Mouse (Mus musculus): Measurements from ENCODE around the gene Abtb2. TPM values are rescaled to one million over a fixed set of nuclear protein-coding genes. Genes with fewer than 3 reads are reported as not detected.

Abtb2 gene
- total and polyA plus RNA-seq, 3 experiments, result 0.12 to 0.13 TPM; not detected in 1

DNA sequence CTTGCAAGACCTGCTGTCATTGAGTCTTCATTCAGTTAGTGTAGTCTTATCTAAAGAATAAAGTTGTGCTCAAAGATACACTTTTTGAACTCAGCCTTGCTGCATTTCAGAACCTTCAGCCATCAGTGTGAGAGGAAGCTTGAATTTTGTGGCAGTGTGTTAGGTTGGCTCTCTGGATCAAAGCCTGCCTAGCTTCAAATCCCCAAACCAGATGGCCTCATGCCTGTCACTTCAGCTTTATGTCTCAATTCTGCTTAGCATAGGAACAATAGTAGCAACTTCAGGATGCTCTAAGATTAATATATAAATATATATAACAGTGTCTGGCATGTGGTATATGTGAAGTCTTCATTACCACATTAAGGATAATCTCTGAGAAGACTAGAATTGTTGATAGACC is 121.8 kb downstream of the Abtb2 start:
- no peak overlapping the region for H3K27ac ChIP-seq (ENCODE audit: control insufficient read depth, low read depth, low read length)
- DNase-seq (ENCODE audit: low read depth, low spot score), result no peak
- H3K4me3 ChIP-seq (ENCODE audit: control insufficient read depth in 1 of 2, insufficient read depth in 1 of 2, low read depth in 2 of 2, low read length in 2 of 2), result no peak overlapping the region
- no peak overlapping the region for H3K9ac ChIP-seq (ENCODE audit: control insufficient read depth, low read depth, low read length, poor library complexity, severe bottlenecking)
- H3K27me3 ChIP-seq (ENCODE audit: control insufficient read depth in 1 of 2, insufficient read depth in 2 of 2, low read length in 2 of 2), result no peaks in the 10 kb centered on the region
- peaks cover 17 to 18% of the 10 kb centered on the region in 2 experiments for H3K4me1 ChIP-seq (ENCODE audit: control insufficient read depth in 1 of 2, insufficient read depth in 2 of 2, low read length in 2 of 2)
- H3K9me3 ChIP-seq (replicated peaks; ENCODE audit: insufficient read depth, low read length), result no peaks in the 10 kb centered on the region
- H3K79me2 ChIP-seq (ENCODE audit: control insufficient read depth, insufficient read depth, low read length, poor library complexity), result no peaks in the 10 kb centered on the region
- H3K36me3 ChIP-seq (ENCODE audit: control insufficient read depth in 1 of 2, insufficient read depth in 2 of 2, low read length in 2 of 2), result peaks cover 0 to 4% of the 10 kb centered on the region in 2 experiments; a peak in 2 of 4 replicates
- TF ChIP-seq USF1 (IDR thresholded peaks at IDR 0.05; ENCODE audit: low read depth, low read length), result no peak
- TF ChIP-seq POLR2AphosphoS5 (IDR thresholded peaks at IDR 0.05; ENCODE audit: borderline replicate concordance, low read depth, low read length), result no peak
- no peak for TF ChIP-seq CTCF (IDR thresholded peaks at IDR 0.05 in 2 of 3, conservative IDR thresholded peaks at IDR 0.05 in 1 of 3; ENCODE audit: control insufficient read depth in 1 of 3, insufficient read depth in 1 of 3, low read depth in 2 of 3, low read length in 3 of 3, poor library complexity in 1 of 3, severe bottlenecking in 1 of 3)
- no peak for TF ChIP-seq KAT2A (conservative IDR thresholded peaks at IDR 0.05; ENCODE audit: low read depth, low read length)
- no peak for TF ChIP-seq POLR2A (IDR thresholded peaks at IDR 0.05; ENCODE audit: control insufficient read depth in 1 of 2, insufficient read depth in 1 of 2, low read depth in 1 of 2, low read length in 2 of 2, poor library complexity in 1 of 2)
- TF ChIP-seq SIN3A (IDR thresholded peaks at IDR 0.05; ENCODE audit: low read length), result no peak
- TF ChIP-seq MEF2A (IDR thresholded peaks at IDR 0.05; ENCODE audit: extremely low read depth, insufficient replicate concordance, low read depth, low read length, poor library complexity, severe bottlenecking), result no peak
- TF ChIP-seq ZC3H11A (IDR thresholded peaks at IDR 0.05; ENCODE audit: low read depth, low read length), result no peak
- no peak for TF ChIP-seq EP300 (IDR thresholded peaks at IDR 0.05; ENCODE audit: low read depth in 1 of 2, low read length in 2 of 2)
- no peak for TF ChIP-seq MYC (IDR thresholded peaks at IDR 0.05; ENCODE audit: low read depth, low read length)
- TF ChIP-seq SMC3 (IDR thresholded peaks at IDR 0.05; ENCODE audit: low read depth, low read length), result no peak
- no peak for TF ChIP-seq CHD1 (IDR thresholded peaks at IDR 0.05; ENCODE audit: low read depth, low read length)
- no peak for TF ChIP-seq ZMIZ1 (IDR thresholded peaks at IDR 0.05; ENCODE audit: low read depth, low read length)
- TF ChIP-seq BHLHE40 (IDR thresholded peaks at IDR 0.05; ENCODE audit: borderline replicate concordance, low read depth, low read length), result no peak

- no peak overlapping the region for H3K4me3 ChIP-seq (ENCODE audit: control insufficient read depth in 1 of 2, insufficient read depth in 1 of 2, low read depth in 2 of 2, low read length in 2 of 2)
- H3K79me2 ChIP-seq (ENCODE audit: control insufficient read depth, insufficient read depth, low read length, poor library complexity), result no peaks in the 10 kb centered on the region
- DNase-seq (ENCODE audit: low read depth, low spot score), result no peak
- peaks cover 0 to 1% of the 10 kb centered on the region in 2 experiments; a peak in 2 of 4 replicates for H3K36me3 ChIP-seq (ENCODE audit: control insufficient read depth in 1 of 2, insufficient read depth in 2 of 2, low read length in 2 of 2)
- TF ChIP-seq CTCF (IDR thresholded peaks at IDR 0.05 in 2 of 3, conservative IDR thresholded peaks at IDR 0.05 in 1 of 3; ENCODE audit: control insufficient read depth in 1 of 3, insufficient read depth in 1 of 3, low read depth in 2 of 3, low read length in 3 of 3, poor library complexity in 1 of 3, severe bottlenecking in 1 of 3), result no peak
- TF ChIP-seq TCF12 (IDR thresholded peaks at IDR 0.05; ENCODE audit: low read depth, low read length), result no peak
- no peaks in the 10 kb centered on the region for H3K27me3 ChIP-seq (ENCODE audit: control insufficient read depth in 1 of 2, insufficient read depth in 2 of 2, low read length in 2 of 2)
- no peak overlapping the region for H3K9ac ChIP-seq (ENCODE audit: control insufficient read depth, low read depth, low read length, poor library complexity, severe bottlenecking)
- H3K9me3 ChIP-seq (replicated peaks; ENCODE audit: insufficient read depth, low read length), result no peaks in the 10 kb centered on the region
- peaks cover 8 to 13% of the 10 kb centered on the region in 2 experiments for H3K4me1 ChIP-seq (ENCODE audit: control insufficient read depth in 1 of 2, insufficient read depth in 2 of 2, low read length in 2 of 2)
- H3K27ac ChIP-seq (ENCODE audit: control insufficient read depth, low read depth, low read length), result no peak overlapping the region
Observed at GRCm38 (mm10) chr2:103690425-103690824, 124.3 kb downstream of the Abtb2 start.

Measured in MEL (cell line).